Mouse (Mus musculus) yolk sac, embryonic 10.5 days (tissue): ENCODE data around the gene Ewsr1.

Experiments used
- DNase-seq: peaks from one replicate; pipeline ENCODE4 v3.0.0-alpha.2; 2017; ENCODE audit warnings: low spot score

Ewsr1 gene

GRCm38 (mm10) chr11:5057856-5058641 is 41.0 kb downstream of the Ewsr1 start, which contains the start of gene Rasl10a:
Gene Rasl10a (plus strand): TSS chr11:5058128.
- DNase-seq = no peak

GRCm38 (mm10) chr11:5057541-5057855 is 41.6 kb downstream of the Ewsr1 start:
- DNase-seq = no peak

GRCm38 (mm10) chr11:5057064-5057463 is 42.0 kb downstream of the Ewsr1 start:
- no peak for DNase-seq

GRCm38 (mm10) chr11:5055945-5056938 is 42.8 kb downstream of the Ewsr1 start:
- no peak for DNase-seq

- no peak for DNase-seq
Measured at GRCm38 (mm10) chr11:5054874-5055273, 44.2 kb downstream of the Ewsr1 start.

GRCm38 (mm10) chr11:5054151-5054550 is 44.9 kb downstream of the Ewsr1 start:
- DNase-seq = no peak

GRCm38 (mm10) chr11:5052200-5052854 is 46.7 kb downstream of the Ewsr1 start:
- no peak for DNase-seq

GRCm38 (mm10) chr11:5051629-5052028 is 47.4 kb downstream of the Ewsr1 start:
- no peak for DNase-seq

- DNase-seq = no peak
Measured at GRCm38 (mm10) chr11:5046321-5046926, 52.6 kb downstream of the Ewsr1 start.

- DNase-seq = no peak
Measured at GRCm38 (mm10) chr11:5042645-5043381, 56.3 kb downstream of the Ewsr1 start.

GRCm38 (mm10) chr11:5041144-5041780 is 57.8 kb downstream of the Ewsr1 start:
- no peak for DNase-seq

GRCm38 (mm10) chr11:5040585-5040984 is 58.5 kb downstream of the Ewsr1 start:
- no peak for DNase-seq

- no peak for DNase-seq
Measured at GRCm38 (mm10) chr11:5037146-5037854, 61.8 kb downstream of the Ewsr1 start.

GRCm38 (mm10) chr11:5035421-5035820 is 63.6 kb downstream of the Ewsr1 start:
- no peak for DNase-seq

- no peak for DNase-seq
Measured at GRCm38 (mm10) chr11:5033136-5033535, 65.9 kb downstream of the Ewsr1 start.

GRCm38 (mm10) chr11:5032706-5033105 is 66.4 kb downstream of the Ewsr1 start:
- no peak for DNase-seq

- no peak for DNase-seq
Measured at GRCm38 (mm10) chr11:5028228-5028627, 70.8 kb downstream of the Ewsr1 start.

- DNase-seq = no peak
Measured at GRCm38 (mm10) chr11:5025108-5025507, 74.0 kb downstream of the Ewsr1 start.
